Mouse (Mus musculus): ENCODE data around the gene Abca14.

Abca14 gene

GRCm38 (mm10) chr7:120203789-120204188 lies at the start of gene Abca14:
Abca14 (plus strand) TSS chr7:120203961.
- peak; percentile 61 for DNase-seq (ENCODE audit: low read depth, low spot score)

DNA sequence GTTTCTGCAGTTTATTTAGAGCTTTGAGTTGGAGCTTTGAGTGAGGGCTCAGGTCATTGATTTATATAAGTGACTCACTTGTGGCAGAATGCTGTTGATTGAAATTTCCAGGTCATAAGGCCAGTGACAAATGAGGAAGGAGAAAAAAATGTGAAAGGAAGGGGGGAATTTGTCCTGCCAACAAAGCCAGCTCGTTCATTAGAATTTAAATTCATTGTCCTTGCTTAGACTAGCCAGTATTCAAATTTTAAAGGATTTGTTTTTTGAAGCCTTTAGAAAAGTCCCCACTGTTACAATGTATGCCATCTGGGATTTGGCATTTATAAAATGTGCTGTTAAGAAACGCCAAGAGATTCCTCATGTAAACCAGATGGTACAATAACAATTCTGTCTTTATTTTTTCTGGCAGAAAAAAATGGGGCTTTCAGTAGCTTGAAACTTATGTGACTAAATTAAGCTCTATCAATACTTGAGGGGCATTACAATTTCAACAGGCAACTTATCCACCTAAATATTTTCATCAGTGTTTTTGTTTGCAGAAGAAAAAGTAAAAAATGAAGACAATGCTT lies 46.8 kb upstream of the Abca14 start:
- no peak for DNase-seq (ENCODE audit: low read depth, low spot score)

GRCm38 (mm10) chr7:120157575-120158061 lies 46.1 kb upstream of the Abca14 start:
- DNase-seq (ENCODE audit: low read depth, low spot score) = no peak

GRCm38 (mm10) chr7:120158121-120158613 lies 45.6 kb upstream of the Abca14 start:
- peak; percentile 20 for DNase-seq (ENCODE audit: low read depth, low spot score)

- DNase-seq (ENCODE audit: low read depth, low spot score) = no peak
These were observed 40.0 kb upstream of the Abca14 start for GRCm38 (mm10) chr7:120163581-120164251.

- no peak for DNase-seq (ENCODE audit: low read depth, low spot score)
These were observed 31.5 kb upstream of the Abca14 start for GRCm38 (mm10) chr7:120172188-120172700.

GRCm38 (mm10) chr7:120173603-120174244 lies 30.0 kb upstream of the Abca14 start, which contains the start of gene Anks4b:
Anks4b (plus strand) TSS chr7:120173858.
- DNase-seq (ENCODE audit: low read depth, low spot score) = no peak

GRCm38 (mm10) chr7:120174723-120175504 lies 28.8 kb upstream of the Abca14 start:
- no peak for DNase-seq (ENCODE audit: low read depth, low spot score)

DNA sequence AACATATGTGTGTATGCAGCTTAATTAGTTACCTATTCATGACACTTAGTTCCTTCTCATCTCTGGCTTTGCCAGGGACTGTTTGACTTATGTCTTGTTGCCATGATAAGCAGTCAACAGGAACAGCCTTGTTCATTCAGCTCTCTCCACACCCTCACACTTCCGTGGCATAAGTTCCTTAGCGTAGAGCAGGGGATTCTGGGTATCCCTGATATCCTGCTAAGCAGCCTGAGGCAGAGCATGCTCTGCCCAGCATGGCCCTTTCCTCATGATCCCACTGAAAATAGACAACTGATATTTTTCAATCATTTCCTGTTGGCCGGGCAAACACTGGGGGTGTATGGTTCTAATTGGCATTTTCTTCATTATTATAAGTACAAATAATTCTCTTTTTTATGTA lies 26.1 kb upstream of the Abca14 start:
- no peak for DNase-seq (ENCODE audit: low read depth, low spot score)

DNA sequence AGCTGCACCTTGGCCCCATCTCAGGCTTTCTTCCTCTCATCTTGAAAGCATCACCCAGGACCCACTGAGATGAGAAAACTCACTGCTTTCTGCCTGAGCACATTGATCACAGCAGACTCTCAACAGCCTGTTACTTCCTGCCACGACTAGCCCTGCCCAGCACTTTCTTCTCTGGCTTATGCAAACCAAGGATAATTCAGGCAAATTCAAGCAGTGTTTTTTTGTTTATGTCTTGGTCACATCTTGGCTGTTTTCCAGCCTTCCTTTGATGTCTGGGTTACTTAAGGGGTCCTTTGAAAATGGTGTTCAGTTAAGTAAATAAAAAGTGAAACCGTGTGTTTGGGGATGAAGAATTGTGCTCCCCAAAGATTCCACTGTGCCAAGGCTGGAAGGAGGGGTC lies 24.8 kb upstream of the Abca14 start:
- no peak for DNase-seq (ENCODE audit: low read depth, low spot score)

DNA sequence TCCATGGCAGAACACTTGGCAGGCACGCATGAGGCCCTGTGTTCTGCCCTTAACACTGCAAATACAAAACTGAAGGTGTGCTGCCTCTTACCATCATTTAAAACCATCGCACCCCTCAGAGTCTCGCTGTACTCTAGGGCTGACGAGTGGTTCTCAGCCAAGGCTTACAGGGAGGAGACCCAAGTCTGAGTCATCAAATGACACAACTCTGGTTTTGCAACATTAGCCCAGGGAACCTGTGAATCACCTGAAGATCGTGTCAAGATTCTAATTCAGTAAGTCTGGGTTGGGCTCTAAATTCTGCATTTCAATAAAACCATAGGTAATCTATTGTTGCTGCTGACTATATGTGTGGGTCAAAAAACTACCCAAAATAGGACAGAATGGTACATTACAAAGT lies 23.2 kb upstream of the Abca14 start:
- DNase-seq (ENCODE audit: low read depth, low spot score) = no peak

GRCm38 (mm10) chr7:120181401-120182230 lies 22.1 kb upstream of the Abca14 start:
- no peak for DNase-seq (ENCODE audit: low read depth, low spot score)

GRCm38 (mm10) chr7:120182891-120183290 lies 20.9 kb upstream of the Abca14 start:
- no peak for DNase-seq (ENCODE audit: low read depth, low spot score)

GRCm38 (mm10) chr7:120188946-120189345 lies 14.8 kb upstream of the Abca14 start:
- DNase-seq (ENCODE audit: low read depth, low spot score) = no peak

DNA sequence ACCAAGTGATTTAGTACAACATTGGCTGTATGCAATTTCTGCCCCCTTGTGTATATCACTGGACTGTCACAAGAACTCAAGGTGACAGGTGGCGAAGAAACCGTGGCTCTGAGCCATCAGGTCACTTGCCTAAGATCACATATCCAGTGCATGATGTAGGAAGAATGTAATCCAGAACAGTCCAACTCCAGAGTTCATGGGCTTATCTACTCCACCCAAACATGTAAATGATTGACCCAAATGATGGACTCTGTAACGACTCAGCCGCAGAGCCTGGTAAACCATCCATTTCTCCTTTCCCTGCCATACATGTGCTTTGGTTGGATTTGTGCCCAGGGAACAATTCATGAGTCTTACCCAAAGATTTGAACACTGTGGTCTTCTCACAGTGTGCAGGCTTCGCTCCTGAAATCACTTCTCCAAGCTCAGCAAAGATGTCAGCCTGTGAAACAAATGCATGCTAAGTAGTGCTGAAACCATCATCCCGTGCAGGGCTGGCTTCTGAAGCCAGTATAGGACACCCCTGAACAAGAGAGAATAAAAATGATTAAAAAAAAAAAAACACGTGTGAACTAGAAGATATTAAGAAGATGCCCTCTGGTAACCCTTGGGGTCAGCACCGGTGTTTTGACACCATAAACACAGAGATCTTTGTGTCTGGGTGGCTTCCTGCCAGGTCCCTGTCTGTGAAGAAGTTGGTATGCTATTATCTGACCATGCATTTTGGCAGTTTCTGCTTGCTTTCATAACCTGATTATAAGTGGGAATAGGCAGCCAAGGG lies 14.2 kb upstream of the Abca14 start:
- DNase-seq (ENCODE audit: low read depth, low spot score) = no peak

GRCm38 (mm10) chr7:120190150-120190665 lies 13.6 kb upstream of the Abca14 start:
- no peak for DNase-seq (ENCODE audit: low read depth, low spot score)

- DNase-seq (ENCODE audit: low read depth, low spot score) = no peak
These were observed 11.6 kb upstream of the Abca14 start for GRCm38 (mm10) chr7:120192207-120192606.

- DNase-seq (ENCODE audit: low read depth, low spot score) = no peak
These were observed 10.9 kb upstream of the Abca14 start for GRCm38 (mm10) chr7:120192816-120193215.

DNA sequence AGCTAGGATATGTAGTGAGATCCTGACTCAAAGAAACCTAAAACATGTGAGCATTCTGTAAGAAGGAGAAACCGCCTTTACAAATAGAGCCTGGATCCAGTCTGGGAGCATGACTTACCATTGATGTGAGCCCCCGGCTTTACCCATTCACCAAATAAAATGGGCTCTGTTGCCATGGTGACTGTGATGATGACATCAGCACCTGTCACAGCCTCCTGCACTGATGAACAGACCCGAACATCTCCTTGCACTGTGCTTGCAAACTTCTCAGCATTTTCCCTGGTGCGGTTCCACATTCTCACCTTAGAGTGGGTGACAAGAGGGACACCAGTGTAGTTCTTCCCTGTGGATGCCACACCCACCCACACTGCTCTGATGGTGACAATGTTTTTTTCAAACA lies 8.6 kb upstream of the Abca14 start:
- DNase-seq (ENCODE audit: low read depth, low spot score) = no peak

Data from WW6 (cell line).